Mouse (Mus musculus) MEL (cell line): ENCODE results near the gene Man1b1. TPM values are rescaled to one million over a fixed set of nuclear protein-coding genes. Genes with fewer than 3 reads are reported as not detected.

Experiments used
- DNase-seq: peaks from one replicate; pipeline ENCODE4 v3.0.0; 2011; ENCODE audit warnings: low read depth, low spot score
- H3K27ac ChIP-seq: 2 replicates; pipeline ENCODE4 v1.5.1; 2012; ENCODE audit warnings: low read depth, mild to moderate bottlenecking, control low read depth, low read length, moderate library complexity; ENCODE audit not compliant: control insufficient read depth
- H3K27me3 ChIP-seq, 2 experiments: fragments of 150-350 bp in 1 of 2; sonication (generic) in 1 of 2; 2 replicates each; pipeline ENCODE4 v1.6.1; 2012; ENCODE audit warnings: low read length in 2 of 2, mild to moderate bottlenecking in 2 of 2, improper control_type of control experiment in 1 of 2, moderate library complexity in 1 of 2; ENCODE audit not compliant: insufficient read depth in 2 of 2, control insufficient read depth in 1 of 2
- H3K36me3 ChIP-seq, 2 experiments: 2 replicates each; pipeline ENCODE4 v1.6.1; 2012 to 2014; ENCODE audit warnings: low read length in 2 of 2, improper control_type of control experiment in 1 of 2, inconsistent platforms in 1 of 2, mild to moderate bottlenecking in 1 of 2; ENCODE audit not compliant: insufficient read depth in 2 of 2, control insufficient read depth in 1 of 2
- H3K4me1 ChIP-seq, 2 experiments: fragments of 150-350 bp in 1 of 2; sonication (generic) in 1 of 2; 2 replicates each; pipeline ENCODE4 v1.6.1; 2012; ENCODE audit warnings: low read length in 2 of 2, improper control_type of control experiment in 1 of 2, mild to moderate bottlenecking in 1 of 2; ENCODE audit not compliant: insufficient read depth in 2 of 2, control insufficient read depth in 1 of 2
- H3K4me3 ChIP-seq, 2 experiments: fragments of 150-350 bp in 1 of 2; sonication (generic) in 1 of 2; 2 replicates each; pipeline ENCODE4 v1.5.1; 2012; ENCODE audit warnings: low read depth in 2 of 2, low read length in 2 of 2, mild to moderate bottlenecking in 2 of 2, moderate library complexity in 2 of 2, control low read depth in 1 of 2, improper control_type of control experiment in 1 of 2; ENCODE audit not compliant: control insufficient read depth in 1 of 2, insufficient read depth in 1 of 2
- H3K79me2 ChIP-seq: 2 replicates; pipeline ENCODE4 v1.6.1; 2012; ENCODE audit warnings: mild to moderate bottlenecking, low read length, moderate library complexity; ENCODE audit not compliant: control insufficient read depth, poor library complexity, insufficient read depth
- H3K9ac ChIP-seq: 2 replicates; pipeline ENCODE4 v1.6.1; 2012; ENCODE audit warnings: low read depth, mild to moderate bottlenecking, control low read depth, low read length, moderate library complexity; ENCODE audit not compliant: control insufficient read depth, poor library complexity, severe bottlenecking
- H3K9me3 ChIP-seq: fragments of 150-350 bp; sonication (generic); replicated peaks from 2 replicates; pipeline ENCODE4 v1.6.1; 2012; ENCODE audit warnings: mild to moderate bottlenecking, low read length, improper control_type of control experiment, moderate library complexity; ENCODE audit not compliant: insufficient read depth
- CHD1 ChIP-seq: IDR thresholded peaks from 2 replicates; pipeline ENCODE4 v1.6.1; 2012; ENCODE audit warnings: low read depth, mild to moderate bottlenecking, inconsistent platforms, low read length, improper control_type of control experiment
- CTCF ChIP-seq, 3 experiments: IDR thresholded peaks in 2 of 3; conservative IDR thresholded peaks in 1 of 3; 2 replicates each; pipeline ENCODE4 v1.5.1; 2011 to 2012; ENCODE audit warnings: low read length in 3 of 3, low read depth in 2 of 3, mild to moderate bottlenecking in 2 of 3, improper control_type of control experiment in 1 of 3, inconsistent platforms in 1 of 3, mixed read lengths in 1 of 3, moderate library complexity in 1 of 3; ENCODE audit not compliant: control insufficient read depth in 1 of 3, insufficient read depth in 1 of 3, poor library complexity in 1 of 3, severe bottlenecking in 1 of 3
- ELF1 ChIP-seq: IDR thresholded peaks from 2 replicates; pipeline ENCODE4 v1.6.1; 2014; ENCODE audit warnings: low read depth, mild to moderate bottlenecking, inconsistent platforms, low read length, improper control_type of control experiment, moderate library complexity
- EP300 ChIP-seq, 2 experiments: IDR thresholded peaks; 2 replicates each; pipeline ENCODE4 v1.6.1; 2011; ENCODE audit warnings: improper control_type of control experiment in 2 of 2, low read length in 2 of 2, low read depth in 1 of 2, mild to moderate bottlenecking in 1 of 2
- MEF2A ChIP-seq: IDR thresholded peaks from 2 replicates; pipeline ENCODE4 v1.6.1; 2014; ENCODE audit warnings: low read depth, mild to moderate bottlenecking, inconsistent platforms, low read length, improper control_type of control experiment; ENCODE audit not compliant: poor library complexity, insufficient replicate concordance, severe bottlenecking; ENCODE audit errors: extremely low read depth
- NRF1 ChIP-seq: IDR thresholded peaks from 2 replicates; pipeline ENCODE4 v1.6.1; 2014; ENCODE audit warnings: low read depth, mild to moderate bottlenecking, inconsistent platforms, low read length, improper control_type of control experiment, moderate library complexity; ENCODE audit not compliant: poor library complexity, insufficient read depth, severe bottlenecking
- POLR2AphosphoS2 ChIP-seq: IDR thresholded peaks from 2 replicates; pipeline ENCODE4 v1.6.1; 2011; ENCODE audit warnings: low read length, improper control_type of control experiment
- POLR2AphosphoS5 ChIP-seq: IDR thresholded peaks from 2 replicates; pipeline ENCODE4 v1.6.1; 2012; ENCODE audit warnings: low read depth, borderline replicate concordance, mild to moderate bottlenecking, inconsistent platforms, low read length, moderate library complexity, mixed read lengths
- RAD21 ChIP-seq: IDR thresholded peaks from 2 replicates; pipeline ENCODE4 v1.6.1; 2011; ENCODE audit warnings: mild to moderate bottlenecking, low read depth, low read length, improper control_type of control experiment
- SIN3A ChIP-seq: IDR thresholded peaks from 2 replicates; pipeline ENCODE4 v1.6.1; 2012; ENCODE audit warnings: low read length, improper control_type of control experiment, inconsistent platforms
- SMC3 ChIP-seq: IDR thresholded peaks from 2 replicates; pipeline ENCODE4 v1.6.1; 2011; ENCODE audit warnings: low read depth, low read length, improper control_type of control experiment
- USF1 ChIP-seq: IDR thresholded peaks from 2 replicates; pipeline ENCODE4 v1.6.1; 2014; ENCODE audit warnings: low read depth, mild to moderate bottlenecking, inconsistent platforms, low read length, improper control_type of control experiment, moderate library complexity
- ZC3H11A ChIP-seq: IDR thresholded peaks from 2 replicates; pipeline ENCODE4 v1.6.1; 2012; ENCODE audit warnings: low read depth, mild to moderate bottlenecking, inconsistent platforms, low read length, improper control_type of control experiment
- ZMIZ1 ChIP-seq: IDR thresholded peaks from 2 replicates; pipeline ENCODE4 v1.6.1; 2012; ENCODE audit warnings: low read depth, mild to moderate bottlenecking, inconsistent platforms, low read length, improper control_type of control experiment, moderate library complexity
- ZNF384 ChIP-seq: IDR thresholded peaks from 2 replicates; pipeline ENCODE4 v1.6.1; 2012; ENCODE audit warnings: low read depth, mild to moderate bottlenecking, inconsistent platforms, low read length, improper control_type of control experiment
- polyA plus RNA-seq, 2 experiments: library from polyadenylated mRNA; stranded (reverse) in 1 of 2; unstranded in 1 of 2; fragments of >175 nt in 1 of 2; fragments of >200 nt in 1 of 2; gene quantifications; 2 replicates each; pipeline versions ENCODE4 v1.2.1 to v1.2.4; 2012; ENCODE audit warnings: low replicate concordance in 2 of 2, low read depth in 1 of 2; ENCODE audit not compliant: insufficient read length in 2 of 2, insufficient read depth in 1 of 2, missing spikeins in 1 of 2
- total RNA-seq: library from RNA; depleted of rRNA; stranded (reverse); fragments of 300-350 nt; gene quantifications from 2 replicates; pipeline ENCODE4 v1.2.3, GENCODE M21; 2012

The Man1b1 gene
- total and polyA plus RNA-seq, 3 experiments = 49.6 to 50.1 TPM; not detected in 1

GRCm38 (mm10) chr2:25292054-25292544 lies 40.0 kb upstream of the Man1b1 start:
- no peak for TF ChIP-seq NRF1
- TF ChIP-seq CHD1 = no peak
- TF ChIP-seq EP300 (IDR thresholded peaks at IDR 0.05; ENCODE audit: low read depth in 1 of 2, low read length in 2 of 2) = no peak
- no peak for TF ChIP-seq ELF1
- H3K27ac ChIP-seq = no peak overlapping the region
- peaks cover 4 to 21% of the 10 kb centered on the region in 2 experiments for H3K4me1 ChIP-seq
- H3K4me3 ChIP-seq = no peak overlapping the region
- H3K9me3 ChIP-seq = no peaks in the 10 kb centered on the region
- no peak overlapping the region for H3K9ac ChIP-seq
- DNase-seq = no peak
- H3K27me3 ChIP-seq = peaks cover 0 to 4% of the 10 kb centered on the region in 2 experiments; a peak in 1 of 4 replicates
- no peaks in the 10 kb centered on the region for H3K79me2 ChIP-seq
- H3K36me3 ChIP-seq = no peaks in the 10 kb centered on the region; a peak in 2 of 4 replicates

DNA sequence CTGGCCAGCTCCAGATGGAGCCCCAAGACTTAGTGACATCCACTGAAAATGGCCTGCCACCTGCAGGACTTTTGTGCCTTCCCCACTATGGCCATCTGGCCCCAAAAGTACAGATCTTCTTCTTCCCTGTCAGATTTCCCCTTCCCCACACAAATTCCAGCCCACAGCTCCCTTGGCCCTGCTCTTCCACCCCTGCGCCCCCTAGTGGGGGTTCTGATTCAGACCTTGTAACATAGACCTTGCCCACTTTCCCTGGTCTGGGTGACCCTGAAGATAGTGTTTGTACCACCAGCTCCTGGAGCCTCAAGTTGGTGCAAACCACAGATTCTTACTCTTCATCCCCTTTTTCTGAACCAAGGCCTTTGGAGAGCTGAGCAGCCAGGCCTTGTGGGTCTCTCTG lies 39.3 kb upstream of the Man1b1 start:
- no peaks in the 10 kb centered on the region; a peak in 1 of 4 replicates for H3K36me3 ChIP-seq
- no peak overlapping the region for H3K4me3 ChIP-seq
- H3K27me3 ChIP-seq = peaks cover 0 to 4% of the 10 kb centered on the region in 2 experiments; a peak in 2 of 4 replicates
- H3K27ac ChIP-seq = no peak overlapping the region
- no peaks in the 10 kb centered on the region for H3K9me3 ChIP-seq
- H3K9ac ChIP-seq = no peak overlapping the region
- TF ChIP-seq MEF2A (no peak), ZMIZ1 (no peak), ZNF384 (no peak), RAD21 (peak; percentile 51), USF1 (no peak), POLR2AphosphoS2 (no peak), ZC3H11A (peak; percentile 54), POLR2AphosphoS5 (no peak), CTCF (IDR thresholded peaks at IDR 0.05 in 2 of 3, conservative IDR thresholded peaks at IDR 0.05 in 1 of 3; ENCODE audit: control insufficient read depth in 1 of 3, insufficient read depth in 1 of 3, low read depth in 2 of 3, low read length in 3 of 3, poor library complexity in 1 of 3, severe bottlenecking in 1 of 3) (peak; percentile 90 to 95 (median 91)), SMC3 (peak; percentile 88), SIN3A (peak; percentile 25)
- DNase-seq = peak; percentile 69
- no peaks in the 10 kb centered on the region for H3K79me2 ChIP-seq
- peaks cover 0 to 13% of the 10 kb centered on the region in 2 experiments; a peak in 2 of 4 replicates for H3K4me1 ChIP-seq
